Mouse (Mus musculus) cerebellum, adult 2 months (tissue): ENCODE measurements around the gene Tinf2.

Experiments
- CTCF ChIP-seq: fragments of 200-500 bp; IDR thresholded peaks from 2 replicates; pipeline ENCODE4 v1.5.1; 2011; ENCODE audit warnings: low read depth, mild to moderate bottlenecking, control low read depth, low read length, moderate library complexity, borderline replicate concordance; ENCODE audit not compliant: insufficient read depth
- POLR2A ChIP-seq: fragments of 200-500 bp; IDR thresholded peaks from 2 replicates; pipeline ENCODE4 v1.6.1; 2011; ENCODE audit warnings: low read length, control low read depth, borderline replicate concordance; ENCODE audit not compliant: insufficient read depth

DNA sequence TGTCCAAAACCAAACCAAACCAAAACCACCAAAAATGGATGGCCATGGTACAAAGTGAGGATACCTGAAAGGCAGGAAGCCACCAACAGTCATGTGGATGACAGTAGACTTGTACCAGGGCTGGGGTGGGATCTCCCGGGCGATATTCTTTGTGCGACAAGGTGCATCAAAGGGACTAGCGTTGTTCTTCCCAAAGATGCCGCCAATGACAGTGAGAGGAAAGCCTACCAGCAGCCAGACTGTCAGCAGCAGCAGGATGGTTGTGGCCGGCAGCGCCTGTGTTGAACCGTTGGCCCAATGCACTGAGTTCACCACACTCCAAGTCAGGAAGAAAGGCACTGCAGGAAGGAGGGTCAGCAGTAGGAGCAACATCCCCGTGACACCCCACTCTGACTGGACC lies 43.8 kb downstream of the Tinf2 start, which contains the start of gene Gm49378:
- no peak for TF ChIP-seq POLR2A
- no peak for TF ChIP-seq CTCF
